17 mouse cellular contexts compared by ENCODE assay signal in genomic region chr12:116590076-116590475, GRCm38 (mm10).
A peak's percentile ranks its signal among the peaks of the same experiment; 100 is the strongest.
DNase-seq lines count a peak whose midpoint lies in the region.
"Had no signal": no experiment of that assay in that cellular context is flagged by ENCODE, and none has a peak within 500 bp of the region (broad histone marks: within the 10 kb centered on the region; RNA-seq: fewer than 3 reads in every experiment).

No protein-coding gene starts in this region.

- peak; percentile 38 to 63 for DNase-seq in cerebellum, postnatal 25 days
- DNase-seq in cerebellum, adult 9-10 months, result no peak
- DNase-seq in cerebellum, postnatal 36 days, result peak; percentile 33 to 39
- DNase-seq in cerebellum, postnatal 4 days (ENCODE audit: low spot score in 2 of 2), result no peak
- peak; percentile 14 for DNase-seq in heart, adult 11 months
- DNase-seq in heart, adult 9 months (ENCODE audit: low spot score in 2 of 2), result no peak
- DNase-seq in brain, adult 2 months (ENCODE audit: low read depth, low spot score), result peak; percentile 54
- no peak for DNase-seq in thymus, adult 18-20 months
- DNase-seq: adrenal gland, adult 2 months; adrenal gland, adult 8-10 months; adrenal gland, postnatal 10 days; adrenal gland, postnatal 14 days; adrenal gland, postnatal 25 days; adrenal gland, postnatal 36 days; B cell, adult 2 months; cerebellum, adult 11 months; cerebellum, adult 11-12 months had no signal

Comparison
In these comparisons a context has a peak if more than half of its experiments do, and no peak if none do; other contexts are left out.
1. DNase-seq: peak in cerebellum, postnatal 25 days (2 of 2), cerebellum, postnatal 36 days (2 of 2), heart, adult 11 months (single experiment) and brain, adult 2 months (single experiment); none in cerebellum, adult 9-10 months (single experiment), cerebellum, postnatal 4 days (0 of 2), heart, adult 9 months (0 of 2) and thymus, adult 18-20 months (0 of 2).